Mouse (Mus musculus): ENCODE measurements at regions not wholly inside any gene's neighbourhood (a gene's known extent, or its start where the extent isn't known, plus 50 kb on each side); places are given as distances from the start of the nearest gene placed in this dataset.

DNA sequence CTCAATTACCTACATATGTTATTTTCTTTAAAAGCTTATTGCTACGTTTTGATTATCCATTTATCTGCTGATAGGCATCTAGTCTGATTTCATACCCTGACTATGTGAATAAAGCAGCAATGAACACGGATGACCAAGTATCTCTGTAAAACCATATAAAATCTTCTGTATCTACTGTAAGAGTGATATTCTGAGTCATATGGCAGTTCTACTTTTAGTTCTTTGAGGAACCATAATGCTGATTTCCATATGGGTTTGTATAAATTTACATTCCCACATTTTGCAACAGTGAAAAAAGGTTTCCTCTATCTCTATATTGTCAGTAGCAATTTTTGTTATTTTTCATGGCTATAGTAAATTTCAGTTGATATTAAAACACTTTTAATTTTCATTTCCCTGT, 280.6 kb downstream of the Fsip2 start:
- DNase-seq (ENCODE audit: low read depth, low spot score), result no peak

GRCm38 (mm10) chr2:83226198-83226597, 282.8 kb downstream of the Fsip2 start:
- no peak for DNase-seq (ENCODE audit: low read depth, low spot score)

- DNase-seq (ENCODE audit: low read depth, low spot score), result no peak
Measured at GRCm38 (mm10) chr2:83251173-83252101, 308.0 kb downstream of the Fsip2 start.

GRCm38 (mm10) chr2:83256811-83257321, 313.4 kb downstream of the Fsip2 start:
- DNase-seq (ENCODE audit: low read depth, low spot score), result no peak

- DNase-seq (ENCODE audit: low read depth, low spot score), result no peak
Measured at GRCm38 (mm10) chr2:83258613-83259012, 315.2 kb downstream of the Fsip2 start.

GRCm38 (mm10) chr2:83303515-83303914, 340.7 kb upstream of the Zc3h15 start:
- DNase-seq (ENCODE audit: low read depth, low spot score), result no peak

GRCm38 (mm10) chr2:83332056-83332769, 312.0 kb upstream of the Zc3h15 start:
- DNase-seq (ENCODE audit: low read depth, low spot score), result no peak

GRCm38 (mm10) chr2:83332770-83333157, 311.5 kb upstream of the Zc3h15 start:
- DNase-seq (ENCODE audit: low read depth, low spot score), result peak; percentile 19

GRCm38 (mm10) chr2:83337364-83337763, 306.9 kb upstream of the Zc3h15 start:
- peak; percentile 66 for DNase-seq (ENCODE audit: low read depth, low spot score)

GRCm38 (mm10) chr2:83340168-83340567, 304.1 kb upstream of the Zc3h15 start:
- DNase-seq (ENCODE audit: low read depth, low spot score), result peak; percentile 69

Data from ZHBTc4 (cell line).